Mouse (Mus musculus): Measurements from ENCODE around the gene Gpr137c.

Gene Gpr137c

GRCm38 (mm10) chr14:45219281-45220089 is at the start of gene Gpr137c:
Gene Gpr137c, plus strand, starts transcription at chr14:45219717.
- peak; percentile 98 for DNase-seq

- DNase-seq = no peak
These were observed 47.3 kb upstream of the Gpr137c start for GRCm38 (mm10) chr14:45172260-45172659.

DNA sequence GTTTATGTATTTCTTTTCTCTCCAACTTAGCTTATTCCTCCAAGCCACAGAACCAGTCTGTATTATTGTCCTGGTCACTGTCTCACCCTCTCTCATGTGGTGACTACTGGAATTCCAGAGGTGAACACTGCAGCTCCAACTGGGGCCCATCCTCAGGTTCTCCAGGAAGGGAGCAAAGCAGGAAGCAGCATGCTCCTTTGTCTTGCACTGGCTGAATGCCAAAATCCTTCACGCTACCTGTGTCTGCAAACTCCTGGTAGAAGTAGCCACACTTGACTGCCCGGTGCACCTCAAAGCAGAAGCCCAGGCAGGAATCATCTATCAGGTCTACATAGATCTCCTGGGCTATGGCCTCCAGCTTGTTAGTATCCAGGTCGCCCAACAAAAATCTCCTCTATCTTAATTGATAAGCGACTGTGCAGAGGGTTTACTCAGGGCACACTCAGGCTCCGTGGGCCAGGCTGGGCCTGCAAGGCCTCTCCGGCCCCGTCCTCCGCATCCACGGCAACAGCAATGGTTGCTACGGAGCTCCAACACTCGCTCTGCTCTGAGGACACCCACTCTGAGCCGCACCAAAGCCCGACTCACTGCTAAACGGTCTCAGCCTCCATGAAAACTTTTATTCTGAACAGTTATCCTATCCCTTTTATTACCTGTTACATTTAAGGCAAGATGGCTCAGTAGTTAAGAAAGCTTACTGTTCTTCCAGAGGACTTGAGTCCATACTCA is 44.3 kb upstream of the Gpr137c start:
- no peak for DNase-seq

GRCm38 (mm10) chr14:45179186-45179585 is 40.3 kb upstream of the Gpr137c start:
- DNase-seq = no peak

GRCm38 (mm10) chr14:45179606-45180005 is 39.9 kb upstream of the Gpr137c start:
- DNase-seq = no peak

GRCm38 (mm10) chr14:45181611-45182010 is 37.9 kb upstream of the Gpr137c start:
- no peak for DNase-seq

GRCm38 (mm10) chr14:45190999-45191398 is 28.5 kb upstream of the Gpr137c start:
- DNase-seq = no peak

GRCm38 (mm10) chr14:45200607-45201006 is 18.9 kb upstream of the Gpr137c start:
- DNase-seq = no peak

DNA sequence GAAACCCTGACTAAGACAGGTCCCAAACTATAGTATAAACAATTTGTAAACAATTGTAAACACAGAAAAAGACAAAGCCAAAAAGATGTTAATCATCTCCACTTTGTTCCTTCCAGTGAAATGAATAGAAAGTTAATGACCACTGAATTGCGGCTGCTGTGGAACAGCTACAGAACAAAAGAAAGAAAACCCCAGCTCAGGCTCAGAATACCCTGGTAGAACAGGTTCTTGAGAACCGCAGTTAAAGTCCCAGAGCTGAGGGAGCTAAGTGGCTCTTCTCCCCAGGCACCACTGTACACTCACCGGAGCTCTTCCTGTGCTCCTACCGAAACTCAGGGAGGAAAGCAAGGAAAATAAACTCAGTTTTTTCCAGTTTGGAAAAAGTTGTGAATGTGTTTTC is 8.8 kb upstream of the Gpr137c start:
- no peak for DNase-seq

- no peak for DNase-seq
These were observed 8.1 kb upstream of the Gpr137c start for GRCm38 (mm10) chr14:45211431-45211830.

DNA sequence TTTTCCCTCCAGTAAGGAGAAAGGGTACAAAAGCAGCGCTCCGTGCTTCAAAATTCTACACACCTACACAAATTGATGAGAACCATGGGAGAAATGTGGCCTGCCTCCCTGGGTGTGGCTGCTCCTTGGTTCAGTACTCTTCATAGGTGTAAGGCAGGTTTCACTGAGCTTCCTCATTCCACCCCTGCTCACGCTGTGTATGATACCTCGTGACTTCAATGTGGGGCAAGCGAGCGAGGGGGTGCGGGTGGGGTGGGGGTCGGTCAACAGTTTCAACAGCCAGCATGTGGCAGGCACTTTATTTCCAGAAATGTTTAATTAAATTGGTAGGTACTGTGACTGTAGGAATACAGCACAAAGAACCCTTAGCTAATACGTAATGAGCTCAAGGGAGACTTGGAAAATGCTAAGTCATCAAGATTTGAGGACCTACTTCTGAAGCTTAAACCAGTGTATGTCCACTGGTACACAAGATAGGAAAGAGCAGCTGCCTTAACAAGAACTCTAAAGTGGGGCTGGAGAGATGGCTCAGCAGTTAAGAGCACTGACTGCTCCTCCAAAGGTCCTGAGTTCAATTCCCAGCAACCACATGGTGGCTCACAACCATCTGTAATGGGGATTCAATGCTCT is 2.7 kb upstream of the Gpr137c start:
- no peak for DNase-seq

DNA sequence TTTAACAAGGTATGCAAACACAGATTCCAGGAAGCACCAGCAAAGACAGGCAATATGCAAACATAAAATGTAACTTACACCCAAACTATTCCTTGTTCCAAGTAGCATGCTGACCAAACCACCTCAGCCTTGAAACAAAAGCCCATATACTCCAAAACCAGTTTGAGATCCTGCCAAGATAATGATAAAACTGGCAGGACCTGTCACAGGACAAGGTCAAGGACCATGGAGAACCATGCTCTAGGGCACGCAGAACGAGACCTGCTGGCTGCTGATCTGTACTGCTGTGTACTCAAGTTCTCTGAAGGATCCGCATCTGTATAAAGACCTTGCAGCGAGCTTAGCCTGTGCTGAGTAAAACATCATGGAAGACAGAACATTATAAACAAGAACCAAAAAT is 1.8 kb upstream of the Gpr137c start:
- no peak for DNase-seq

DNA sequence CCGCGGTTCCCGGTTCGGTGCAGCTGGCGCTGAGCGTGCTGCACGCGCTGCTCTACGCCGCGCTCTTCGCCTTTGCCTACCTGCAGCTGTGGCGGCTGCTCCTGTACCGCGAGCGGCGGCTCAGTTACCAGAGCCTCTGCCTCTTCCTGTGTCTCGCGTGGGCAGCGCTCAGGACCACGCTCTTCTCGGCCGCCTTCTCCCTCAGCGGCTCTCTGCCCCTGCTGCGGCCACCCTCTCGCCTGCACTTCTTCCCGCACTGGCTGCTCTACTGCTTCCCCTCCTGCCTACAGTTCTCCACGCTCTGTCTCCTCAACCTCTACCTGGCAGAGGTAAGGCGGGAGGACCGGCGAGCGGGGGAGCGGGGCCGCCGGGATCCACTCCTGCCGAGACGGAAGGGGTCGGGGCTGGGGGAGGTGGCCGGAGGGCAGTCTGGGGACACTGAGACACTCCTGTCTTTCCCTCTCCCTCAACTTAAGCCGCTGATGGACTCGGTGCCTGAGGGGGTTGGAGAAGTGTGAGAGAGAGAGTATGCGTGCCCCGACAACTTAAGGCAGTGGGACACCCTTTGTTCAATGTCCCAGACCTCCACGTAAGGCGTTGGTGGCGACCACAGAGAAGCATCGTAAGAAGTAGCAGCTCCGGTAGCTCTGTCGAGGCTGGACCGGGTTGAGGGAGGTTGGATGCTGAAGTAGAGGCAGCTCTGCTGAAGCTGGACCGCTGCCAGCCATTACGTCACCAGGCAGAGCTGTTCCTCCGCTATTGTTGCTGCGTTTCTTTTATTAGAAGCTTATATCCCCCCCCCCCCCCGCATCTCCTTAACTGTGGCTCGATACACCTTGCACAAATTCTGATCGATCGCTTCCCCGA is 806 bp downstream of the Gpr137c start, which contains the start of gene Txndc16:
Txndc16 (minus strand) TSS at position 239 of the 867 bp plus-strand sequence.
- peak; percentile 81 for DNase-seq

DNA sequence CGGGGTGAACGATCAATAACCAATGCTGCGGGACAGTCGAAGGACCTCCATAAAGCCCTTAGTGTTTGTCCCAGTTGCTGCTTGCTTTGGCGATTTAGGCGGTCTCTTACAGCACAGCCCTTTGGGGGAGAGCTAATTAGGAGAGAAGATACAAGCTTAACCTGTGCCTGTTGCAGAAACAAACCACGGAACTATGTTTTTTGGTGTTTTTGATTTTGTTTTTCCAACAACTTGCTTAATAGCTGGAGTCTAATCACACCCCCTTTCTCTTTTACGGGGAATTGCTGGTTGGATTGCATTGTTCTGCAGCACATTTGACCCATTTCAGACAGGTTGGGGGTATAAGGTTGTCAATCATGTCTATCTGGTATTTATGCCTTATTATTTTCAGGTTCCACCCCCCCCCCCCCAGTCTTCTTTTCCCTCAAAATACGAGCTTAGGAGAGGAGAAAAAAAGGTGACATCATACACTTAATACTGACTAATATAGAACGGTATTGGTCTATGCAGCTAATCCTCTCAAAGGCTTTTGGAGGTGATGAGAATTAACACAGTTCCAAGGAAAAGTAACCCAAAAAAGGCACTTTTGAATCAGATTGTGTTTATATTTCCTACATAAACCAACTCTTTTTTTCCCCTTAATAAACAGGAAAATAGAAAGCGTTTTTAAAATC is 1.6 kb downstream of the Gpr137c start:
- DNase-seq = no peak

DNA sequence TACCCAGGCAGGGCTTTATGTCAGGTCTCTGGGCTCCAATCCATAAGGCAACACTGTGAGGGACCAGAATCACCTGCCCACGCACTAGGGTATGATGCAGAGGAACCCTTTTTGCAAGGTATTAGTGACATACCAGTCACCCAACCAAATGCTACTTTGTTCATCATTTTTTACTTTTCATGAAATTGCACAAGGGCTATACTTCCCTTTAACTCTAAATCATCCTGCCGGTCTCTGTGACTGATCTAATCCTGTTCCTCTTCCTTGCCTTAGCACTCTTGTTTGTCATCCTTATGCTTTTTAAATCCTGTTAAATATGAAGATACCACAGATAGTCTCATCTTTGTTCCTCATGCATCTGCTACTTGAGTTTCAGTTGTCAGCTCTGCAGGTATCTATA is 19.5 kb downstream of the Gpr137c start:
- no peak for DNase-seq

GRCm38 (mm10) chr14:45241613-45242012 is 22.1 kb downstream of the Gpr137c start:
- DNase-seq = no peak

GRCm38 (mm10) chr14:45251548-45252076 is 32.1 kb downstream of the Gpr137c start:
- no peak for DNase-seq

GRCm38 (mm10) chr14:45263831-45264592 is 44.5 kb downstream of the Gpr137c start:
- DNase-seq = no peak

GRCm38 (mm10) chr14:45275816-45276215 is 56.3 kb downstream of the Gpr137c start:
- no peak for DNase-seq

DNA sequence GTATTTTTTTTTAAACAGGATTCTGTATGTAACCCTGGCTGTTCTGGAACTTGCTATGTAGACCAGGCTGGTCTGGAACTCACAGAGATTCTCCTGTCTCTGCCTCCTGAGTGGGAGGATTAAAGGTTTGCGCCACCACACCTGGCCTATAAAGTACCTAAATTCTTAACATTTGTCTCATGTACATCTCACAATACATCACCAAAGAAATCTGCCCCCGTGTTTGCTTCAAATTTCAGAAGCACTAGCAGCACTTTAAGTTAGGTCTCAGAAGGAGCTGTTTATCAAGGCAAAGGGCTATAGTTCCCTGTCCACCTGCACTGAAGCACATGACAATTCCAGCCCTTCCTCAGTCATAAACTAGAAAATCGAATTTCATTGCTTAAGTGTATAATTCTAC is 62.5 kb downstream of the Gpr137c start:
- no peak for DNase-seq

DNA sequence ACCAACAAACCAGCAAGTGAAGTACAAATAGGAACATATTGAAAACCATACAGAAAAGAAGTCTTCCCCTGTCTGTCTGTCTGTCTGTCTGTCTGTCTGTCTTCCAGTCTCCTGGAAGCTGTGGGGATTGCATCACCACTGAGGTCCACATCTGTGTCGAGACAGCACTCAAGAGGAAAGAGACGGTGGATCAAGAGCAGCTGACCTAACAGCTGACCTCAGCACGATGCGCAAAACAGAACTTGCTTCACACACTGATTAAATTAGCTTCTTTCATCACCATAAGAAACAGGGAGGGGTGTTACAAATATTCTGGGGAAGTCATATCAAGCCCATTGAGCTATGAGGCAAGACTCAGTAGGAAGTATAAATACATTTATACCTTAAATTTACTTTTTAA is 72.1 kb downstream of the Gpr137c start:
- no peak for DNase-seq

Measured in right cerebral cortex, postnatal 25 days (tissue).